Mouse (Mus musculus): ENCODE measurements around the gene Tsc22d3.
"Not testable (repeated sequence)": the region's sequence is repeated elsewhere in the genome, so short reads cannot be mapped to it uniquely, and the experiment has no call there.

Tsc22d3 gene

DNA sequence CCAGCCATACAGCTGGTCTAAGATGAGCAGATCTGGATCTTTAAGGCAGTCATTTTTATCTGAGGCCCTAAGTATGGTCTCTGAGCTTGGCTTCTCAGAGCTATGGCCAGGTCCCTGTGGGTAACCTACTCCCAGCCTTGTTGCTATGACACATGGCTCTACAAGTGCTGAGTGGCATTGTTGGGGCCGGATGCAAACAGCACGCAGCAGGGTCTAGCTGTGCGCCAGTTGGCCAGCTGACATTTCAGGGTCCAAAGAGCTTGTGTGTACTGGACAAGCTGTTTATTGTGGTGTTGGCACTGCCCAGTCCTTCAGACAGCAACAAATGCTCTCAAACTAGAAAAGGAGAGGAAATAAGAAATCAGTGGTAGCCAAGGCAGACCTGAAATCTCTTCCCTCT is 35.2 kb downstream of the Tsc22d3 start:
- no peak for DNase-seq

DNA sequence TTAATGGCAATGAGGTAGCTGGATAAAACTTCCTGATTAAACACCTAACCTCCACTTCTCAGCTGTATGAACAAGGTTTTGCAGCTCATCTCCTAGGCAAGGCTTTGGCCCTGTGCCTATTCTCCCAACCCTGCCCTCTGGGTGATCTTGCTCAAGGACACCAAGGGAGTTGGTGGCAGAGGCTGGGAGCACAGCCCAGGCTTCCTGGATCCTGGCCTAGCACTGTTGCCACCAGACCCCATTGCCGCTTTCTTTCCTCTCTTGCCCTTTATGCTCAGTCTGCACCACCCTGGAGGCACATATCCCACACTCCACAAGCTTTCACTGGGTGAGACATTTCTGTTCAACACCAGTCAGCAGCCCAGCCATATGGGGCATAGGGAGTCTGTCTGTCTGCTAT is 35.7 kb downstream of the Tsc22d3 start:
- DNase-seq, result peak in 1 of 2 experiments; percentile 42

- DNase-seq, result peak; percentile 78 to 82
Observed at GRCm38 (mm10) chrX:140558176-140558844, 42.1 kb downstream of the Tsc22d3 start.

- DNase-seq, result no peak
Observed at GRCm38 (mm10) chrX:140555965-140556364, 44.5 kb downstream of the Tsc22d3 start.

- no peak for DNase-seq
Observed at GRCm38 (mm10) chrX:140555423-140555822, 45.0 kb downstream of the Tsc22d3 start.

GRCm38 (mm10) chrX:140547660-140548419 is 52.6 kb downstream of the Tsc22d3 start:
- DNase-seq, result no peak

GRCm38 (mm10) chrX:140544737-140545136 is 55.7 kb downstream of the Tsc22d3 start:
- DNase-seq, result peak; percentile 53 to 73

GRCm38 (mm10) chrX:140542938-140543673 is 57.4 kb downstream of the Tsc22d3 start:
- DNase-seq, result peak; percentile 91 to 94

DNA sequence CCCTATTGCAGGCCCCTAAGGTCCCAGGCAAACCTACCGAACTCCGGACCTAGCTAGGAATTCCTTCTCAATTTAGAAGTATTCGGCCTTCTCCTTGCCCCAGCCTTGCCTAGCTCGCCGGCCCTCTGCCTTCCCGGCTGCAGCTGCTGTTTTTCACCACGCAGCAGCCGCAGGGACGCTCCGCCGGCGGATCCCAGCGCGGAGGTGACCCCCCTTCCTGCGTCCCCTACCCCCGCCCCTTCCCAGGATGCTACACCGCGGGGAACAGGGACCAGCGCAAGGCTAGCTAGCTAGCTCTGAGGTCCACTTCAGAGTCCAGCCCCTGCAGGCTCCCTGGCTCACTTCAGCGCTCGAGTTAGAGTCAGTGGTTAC is 58.0 kb downstream of the Tsc22d3 start:
- peak; percentile 27 to 42 for DNase-seq

- peak in 1 of 2 experiments; percentile 37 for DNase-seq
Observed at GRCm38 (mm10) chrX:140541711-140542473, 58.6 kb downstream of the Tsc22d3 start.

DNA sequence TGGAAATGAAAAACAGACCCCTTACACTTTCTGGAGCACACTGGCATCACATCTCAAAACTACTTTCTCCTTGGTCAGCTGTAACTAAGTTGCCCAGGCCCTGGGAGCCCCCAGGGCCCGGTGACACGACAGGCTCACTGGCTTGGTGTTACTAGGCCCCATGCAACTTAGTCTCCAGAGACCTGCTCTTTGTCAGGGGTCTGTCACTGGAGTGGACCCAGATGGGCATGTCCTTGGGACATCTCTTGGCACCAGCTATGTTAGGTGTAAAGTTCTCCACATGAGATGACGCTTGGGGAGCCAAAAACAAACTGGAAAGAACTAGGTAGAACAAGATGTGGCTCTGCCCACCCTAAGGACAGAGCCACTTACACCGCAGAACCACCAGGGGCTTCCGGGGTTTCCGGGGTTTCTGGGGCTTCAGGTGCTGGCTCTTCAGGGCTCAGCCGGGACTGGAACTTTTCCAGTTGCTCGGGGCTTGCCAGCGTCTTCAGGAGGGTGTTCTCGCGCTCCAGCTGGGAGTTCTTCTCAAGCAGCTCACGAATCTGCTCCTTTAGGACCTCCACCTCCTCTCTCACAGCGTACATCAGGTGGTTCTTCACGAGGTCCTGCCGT is 59.9 kb downstream of the Tsc22d3 start:
- peak in 1 of 2 experiments; percentile 31 for DNase-seq

GRCm38 (mm10) chrX:140539831-140540230 is 60.6 kb downstream of the Tsc22d3 start:
- DNase-seq, result not testable (repeated sequence)

DNA sequence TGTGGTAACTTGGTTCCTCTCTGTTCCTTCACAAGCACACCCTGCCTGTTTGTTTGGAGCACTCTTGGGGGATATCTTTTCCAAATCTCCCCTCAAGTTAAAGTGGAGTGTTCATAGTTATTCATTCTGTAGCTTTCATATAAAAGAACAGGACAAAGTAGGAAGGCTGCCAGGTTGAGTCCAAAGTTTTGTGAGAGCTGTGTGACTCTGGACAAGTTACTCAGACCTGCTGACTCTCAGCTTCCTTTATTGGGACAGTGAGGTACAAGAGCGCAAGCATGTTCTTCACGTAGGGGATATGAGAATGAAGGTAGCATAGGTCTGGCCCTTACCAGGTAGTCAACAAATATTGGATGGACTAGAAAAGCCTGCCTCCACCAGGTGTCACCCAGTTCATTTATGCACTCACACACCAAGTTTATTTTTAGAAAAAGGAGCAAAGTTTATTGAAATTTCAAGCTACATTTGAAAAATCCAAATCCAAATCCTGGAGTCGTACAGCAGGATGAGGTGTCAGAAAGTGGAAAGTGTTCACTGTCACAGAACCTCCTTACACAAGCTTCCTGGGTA is 61.3 kb downstream of the Tsc22d3 start:
- no peak for DNase-seq

DNA sequence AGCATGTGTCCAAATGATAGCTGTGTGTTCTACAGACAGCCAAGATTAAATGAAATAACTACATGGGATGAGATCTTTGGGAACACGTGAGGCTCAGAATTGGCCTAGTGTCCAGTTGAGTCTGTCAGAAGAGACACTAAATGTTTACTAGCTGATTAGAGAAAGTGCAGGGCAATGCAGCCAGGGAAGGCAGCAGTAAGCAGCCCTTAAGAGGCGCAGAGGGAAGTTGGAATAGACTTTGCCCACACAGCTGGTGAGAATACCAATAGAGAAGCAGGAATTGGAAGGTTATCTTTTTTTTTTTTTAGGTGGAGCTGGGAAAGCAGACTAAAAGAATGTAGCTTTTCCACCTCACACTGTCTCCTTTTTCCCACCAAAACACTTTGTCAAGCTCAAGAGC is 61.8 kb downstream of the Tsc22d3 start:
- DNase-seq, result peak in 1 of 2 experiments; percentile 14

DNA sequence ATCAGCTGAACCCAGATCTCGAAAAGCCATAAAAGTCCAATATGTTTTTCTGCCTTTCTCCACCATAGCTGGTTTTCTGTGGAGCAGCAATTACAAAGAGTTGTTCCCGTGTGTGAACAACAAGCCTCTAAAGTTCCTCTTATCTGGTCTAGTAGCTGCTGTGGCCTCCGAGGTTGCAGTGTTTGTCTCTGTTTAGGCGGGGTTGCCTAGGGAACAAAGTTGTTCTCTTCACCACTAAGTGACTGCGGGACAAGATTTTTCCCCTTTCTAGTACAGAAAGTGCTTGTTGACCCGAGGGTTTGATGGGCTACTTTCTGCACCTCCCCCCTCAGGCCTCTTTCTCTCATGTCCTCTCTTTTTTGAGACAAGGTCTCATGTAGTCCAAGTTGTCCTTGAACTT is 62.8 kb downstream of the Tsc22d3 start:
- peak; percentile 84 to 90 for DNase-seq

DNA sequence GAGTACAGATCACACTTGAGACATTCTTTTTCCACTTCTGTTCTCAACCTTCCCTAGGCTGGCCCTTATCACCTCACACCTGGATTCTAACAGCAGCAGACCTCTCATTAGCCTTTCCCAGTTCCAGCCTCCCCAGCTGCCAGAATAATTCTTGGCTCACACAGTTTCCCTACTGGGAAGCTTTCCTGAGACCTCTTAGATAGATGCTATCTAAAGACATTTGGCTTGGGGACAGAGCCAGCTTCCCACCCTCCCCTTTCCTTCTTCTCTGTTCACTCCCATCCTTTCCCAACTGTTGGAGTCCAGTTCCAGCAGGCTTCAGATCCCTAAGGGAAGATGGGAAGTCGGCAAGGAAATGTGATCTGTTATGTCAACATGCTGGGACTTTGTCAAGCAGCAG is 65.0 kb downstream of the Tsc22d3 start:
- DNase-seq, result peak in 1 of 2 experiments; percentile 58

GRCm38 (mm10) chrX:140534306-140534705 is 66.2 kb downstream of the Tsc22d3 start:
- no peak for DNase-seq

GRCm38 (mm10) chrX:140532325-140532724 is 68.1 kb downstream of the Tsc22d3 start:
- no peak for DNase-seq

DNA sequence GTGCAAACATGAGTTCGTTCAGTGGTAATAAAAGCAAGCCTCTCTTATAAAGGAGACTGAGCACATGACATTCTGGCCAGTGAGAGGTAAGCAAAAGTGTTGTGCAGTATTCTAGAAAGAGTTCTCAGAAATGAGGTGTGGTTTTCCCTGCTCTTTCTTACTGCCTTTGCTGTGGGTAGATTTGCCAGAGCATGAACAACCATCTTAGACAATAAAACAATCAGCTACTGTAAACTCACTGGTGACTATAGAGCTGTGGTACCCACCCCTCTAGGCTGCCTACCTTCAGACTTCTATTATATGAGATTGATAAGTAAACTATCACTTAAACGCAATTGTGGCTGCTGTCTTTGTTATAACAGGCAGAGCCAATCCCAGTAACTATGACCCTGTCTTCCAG is 69.1 kb downstream of the Tsc22d3 start:
- DNase-seq, result no peak

DNA sequence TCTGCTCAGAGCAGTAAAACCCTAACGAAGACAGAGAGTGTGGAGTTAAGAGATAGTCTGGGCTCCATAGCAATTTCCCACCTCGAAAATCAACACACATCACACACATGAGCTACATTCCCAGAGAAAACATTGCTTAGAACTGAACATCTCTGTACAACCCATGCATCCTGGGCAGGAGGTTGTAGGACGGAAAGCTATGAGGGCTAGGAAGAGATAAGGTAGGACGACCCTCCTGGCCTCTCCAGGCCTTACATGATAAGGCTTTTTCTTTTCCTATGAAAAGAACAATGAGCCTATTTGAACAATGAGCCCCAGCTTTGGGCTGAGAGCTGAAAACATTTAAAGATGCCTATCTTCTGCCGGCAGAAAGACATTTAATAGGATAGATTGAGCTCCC is 69.8 kb downstream of the Tsc22d3 start:
- no peak for DNase-seq

DNA sequence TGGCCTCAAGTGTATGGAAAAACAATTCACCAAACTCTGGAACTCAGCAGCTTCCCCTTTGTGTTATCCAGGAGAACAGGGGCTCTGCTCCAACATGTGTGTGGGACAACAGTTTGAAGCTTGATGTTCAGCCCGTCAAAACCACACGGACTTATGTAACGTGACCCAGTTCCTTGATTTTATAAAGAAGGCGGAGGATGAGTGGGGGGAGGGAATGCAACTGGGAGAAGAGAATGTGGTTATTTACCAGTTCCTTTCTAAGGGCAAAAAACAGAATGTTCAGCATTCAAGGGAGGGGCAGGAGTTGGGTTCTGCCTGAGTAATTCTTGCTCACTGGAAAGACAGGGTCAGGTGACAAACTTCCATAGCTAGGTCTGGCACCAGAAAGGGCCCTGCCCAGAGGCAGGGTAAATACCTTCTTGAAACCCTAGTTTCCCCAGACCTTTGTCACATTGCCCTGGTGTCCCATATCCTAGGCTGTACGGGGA is 71.3 kb downstream of the Tsc22d3 start:
- peak; percentile 75 to 89 for DNase-seq

DNA sequence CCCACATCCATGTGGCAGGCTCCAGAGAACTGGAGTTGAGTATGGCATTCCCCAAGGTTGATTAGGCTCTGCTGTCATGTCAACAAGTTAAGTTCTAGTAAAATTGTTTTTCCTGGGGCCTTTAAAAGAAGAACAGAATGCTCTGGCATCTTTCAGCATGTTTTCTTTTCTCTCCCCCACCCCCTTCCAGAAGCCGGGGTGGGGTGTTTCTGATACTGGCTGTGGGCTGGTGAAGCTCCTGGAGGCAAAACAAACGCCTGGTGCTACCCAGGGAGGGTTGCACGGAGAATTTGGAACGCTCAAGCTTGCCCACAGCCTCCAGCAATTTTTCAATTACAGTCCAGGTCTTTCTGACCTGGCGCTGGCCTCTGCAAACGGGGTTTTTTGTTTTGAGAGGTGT is 73.2 kb downstream of the Tsc22d3 start:
- no peak for DNase-seq
